Mouse (Mus musculus): ENCODE data around the gene Fgf5.

- TF ChIP-seq CTCF (IDR thresholded peaks at IDR 0.05; ENCODE audit: control insufficient read depth, insufficient read depth, low read length), result no peak
- no peak for TF ChIP-seq POLR2A (IDR thresholded peaks at IDR 0.05; ENCODE audit: borderline replicate concordance, control insufficient read depth, low read depth, low read length)
Observed at GRCm38 (mm10) chr5:98221956-98222355, 32.0 kb upstream of the Fgf5 start.

Data from bone marrow, adult 2 months (tissue).